Mouse (Mus musculus) layer of hippocampus, postnatal 25 days (tissue): ENCODE measurements at regions not wholly inside any gene's neighbourhood (a gene's known extent, or its start where the extent isn't known, plus 50 kb on each side); places are given as distances from the start of the nearest gene placed in this dataset.

Experiments used
- DNase-seq, 2 experiments: peaks; one replicate each; pipeline ENCODE4 v3.0.0; 2022; ENCODE audit warnings: mixed read lengths in 2 of 2, low spot score in 1 of 2; ENCODE audit errors: extremely low spot score in 1 of 2

DNA sequence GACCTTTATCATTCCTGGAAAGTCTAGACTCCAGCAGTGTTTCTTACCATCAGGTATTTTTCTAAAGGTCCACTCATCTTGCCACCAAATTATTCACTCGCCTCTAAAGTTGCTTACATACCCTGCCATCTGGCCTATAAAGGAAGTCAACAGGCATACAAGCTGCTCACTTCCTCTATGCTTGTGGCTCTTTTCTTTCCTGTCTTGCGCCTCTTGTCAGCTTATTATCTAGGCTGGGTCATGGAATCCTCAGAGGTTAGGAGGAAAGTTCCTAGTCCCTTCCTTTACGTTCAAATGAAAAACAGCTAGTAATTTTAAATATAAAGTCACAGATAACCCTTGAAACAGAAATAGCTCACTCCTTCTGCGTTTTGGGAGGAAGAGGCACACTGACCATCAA, 97.9 kb downstream of the Lipi start:
- no peak for DNase-seq

DNA sequence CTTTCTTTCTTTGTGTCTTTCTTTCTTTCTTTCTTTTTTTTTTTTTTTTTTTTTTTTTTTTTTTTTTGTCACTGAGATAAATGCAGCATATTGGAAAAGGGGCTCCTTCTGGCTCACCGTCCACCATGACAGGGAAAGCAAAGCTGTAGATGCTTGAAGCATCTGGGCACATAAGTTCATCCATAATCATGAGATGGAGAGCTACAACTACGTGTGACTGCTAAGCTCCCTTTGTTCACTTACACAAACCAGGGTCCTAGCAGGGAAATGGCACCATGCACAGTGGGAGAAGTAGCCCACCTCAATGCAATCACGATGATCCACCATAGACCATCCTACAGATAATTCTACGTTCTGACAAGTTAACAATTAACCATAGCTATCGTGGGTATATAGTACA, 102.0 kb downstream of the Lipi start:
- no peak for DNase-seq

- no peak for DNase-seq
Observed at GRCm38 (mm10) chr16:75465420-75465975, 120.4 kb downstream of the Lipi start.

DNA sequence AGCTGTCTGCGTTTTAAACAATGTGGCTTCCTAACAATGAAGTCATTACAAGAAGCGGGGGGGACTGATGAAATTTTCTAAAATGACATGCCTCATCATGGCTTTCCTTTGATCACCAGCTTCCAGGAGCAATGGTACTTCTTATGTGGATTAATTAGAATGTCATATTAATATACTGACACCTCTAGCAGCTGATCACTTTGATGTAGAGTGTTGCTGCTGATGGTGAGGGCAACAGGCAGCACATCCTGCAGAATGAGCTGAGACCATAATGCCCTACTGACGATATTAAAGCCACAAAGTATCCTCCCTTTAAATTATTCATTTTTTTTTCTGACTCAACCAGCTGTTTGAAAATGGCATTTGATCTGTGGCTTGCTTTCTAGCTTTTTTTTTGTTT, 123.7 kb downstream of the Lipi start:
- DNase-seq, result no peak

- DNase-seq, result peak; percentile 16 to 30
Observed at GRCm38 (mm10) chr16:75446901-75447514, 138.9 kb downstream of the Lipi start.

DNA sequence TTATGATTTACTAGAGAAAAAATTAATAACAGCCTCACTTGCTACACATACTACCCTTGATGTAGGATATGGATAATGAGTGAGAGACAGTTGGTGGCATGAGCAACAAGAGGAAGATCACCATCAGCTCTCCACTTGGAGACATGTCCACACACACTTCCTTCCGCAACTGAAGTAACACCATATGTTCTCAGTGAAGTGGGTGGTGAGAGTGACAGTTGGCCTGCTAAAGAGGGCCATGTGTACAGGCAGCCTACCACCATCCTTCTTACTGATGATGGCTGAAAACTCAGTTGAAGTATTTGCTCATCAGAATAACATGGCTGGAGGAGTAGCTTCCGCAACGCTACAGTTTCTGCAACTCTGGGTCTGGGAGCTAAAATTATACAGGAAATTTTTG, 146.6 kb downstream of the Lipi start:
- no peak for DNase-seq

- DNase-seq, result no peak
Observed at GRCm38 (mm10) chr16:75433227-75433626, 152.6 kb downstream of the Lipi start.

DNA sequence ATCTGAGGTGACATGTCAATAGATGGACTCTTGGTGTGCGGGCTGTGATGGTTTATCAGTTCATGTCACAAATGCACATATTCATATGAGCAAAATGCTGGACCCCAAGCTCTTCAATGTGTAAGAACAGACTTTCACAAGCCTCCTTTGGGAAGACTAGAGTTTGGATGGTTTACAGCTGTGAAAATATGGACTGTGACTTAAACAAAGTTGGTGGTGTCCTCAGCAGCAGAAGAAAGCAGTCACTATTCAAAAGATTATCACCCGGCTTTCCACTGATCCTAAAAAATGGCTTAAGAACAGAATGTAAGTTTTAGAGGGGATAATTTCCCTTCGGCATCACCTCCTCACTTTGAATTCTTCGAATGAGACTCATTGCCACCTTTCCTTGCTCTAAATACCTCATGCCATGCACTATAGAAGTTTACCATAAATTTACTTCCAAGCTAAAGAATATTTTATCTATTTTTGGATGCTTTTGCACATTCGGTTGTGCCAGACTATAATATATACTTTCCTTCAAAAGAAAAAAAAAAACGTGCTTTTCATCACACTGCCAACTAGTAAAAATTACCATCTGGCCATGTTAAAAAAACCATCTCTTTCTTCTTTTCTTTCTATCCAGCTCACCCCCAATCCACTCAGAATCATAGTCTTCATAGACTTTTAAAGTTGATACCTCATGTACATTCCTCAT, 201.2 kb downstream of the Lipi start:
- DNase-seq, result no peak

DNA sequence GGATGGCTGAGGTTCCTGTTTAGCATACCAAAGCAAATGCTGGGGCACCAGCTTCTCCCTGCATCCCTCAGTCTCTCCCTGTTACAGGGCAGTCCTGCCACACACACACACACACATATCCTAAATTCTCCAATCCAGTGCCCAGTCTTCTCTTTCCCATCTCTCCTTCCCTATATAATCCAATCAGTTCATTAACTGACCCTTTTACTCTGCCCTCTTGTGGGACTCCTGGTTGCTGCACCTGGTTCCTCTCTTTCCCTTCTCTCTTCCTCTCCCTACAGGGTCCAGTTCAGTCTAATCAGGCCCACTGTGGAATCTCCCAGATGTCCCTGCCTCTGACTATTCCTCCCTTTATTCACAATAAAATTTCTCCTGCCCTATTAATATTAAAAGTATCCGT, 204.7 kb downstream of the Lipi start:
- DNase-seq, result no peak

DNA sequence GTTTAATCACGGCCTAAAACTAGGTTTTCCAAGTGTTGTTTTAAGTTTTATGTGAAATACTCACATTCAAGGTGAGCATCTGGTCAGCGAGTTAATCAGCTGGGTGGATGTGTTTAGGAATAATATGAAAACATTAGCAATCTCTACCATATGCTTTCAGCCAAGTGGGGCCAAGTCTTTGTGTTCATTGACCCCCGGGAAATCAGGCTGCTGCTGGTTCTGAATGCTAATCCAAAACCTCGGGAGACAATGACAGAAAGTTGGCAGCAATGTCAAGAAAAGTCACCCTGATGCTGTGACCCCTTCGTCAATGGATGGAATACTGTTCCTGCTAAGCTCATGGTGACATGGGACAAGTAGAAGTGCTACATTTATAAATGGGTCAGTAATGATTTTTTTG, 216.2 kb downstream of the Lipi start:
- DNase-seq, result no peak

- DNase-seq, result no peak
Observed at GRCm38 (mm10) chr16:75366727-75367126, 219.1 kb downstream of the Lipi start.

DNA sequence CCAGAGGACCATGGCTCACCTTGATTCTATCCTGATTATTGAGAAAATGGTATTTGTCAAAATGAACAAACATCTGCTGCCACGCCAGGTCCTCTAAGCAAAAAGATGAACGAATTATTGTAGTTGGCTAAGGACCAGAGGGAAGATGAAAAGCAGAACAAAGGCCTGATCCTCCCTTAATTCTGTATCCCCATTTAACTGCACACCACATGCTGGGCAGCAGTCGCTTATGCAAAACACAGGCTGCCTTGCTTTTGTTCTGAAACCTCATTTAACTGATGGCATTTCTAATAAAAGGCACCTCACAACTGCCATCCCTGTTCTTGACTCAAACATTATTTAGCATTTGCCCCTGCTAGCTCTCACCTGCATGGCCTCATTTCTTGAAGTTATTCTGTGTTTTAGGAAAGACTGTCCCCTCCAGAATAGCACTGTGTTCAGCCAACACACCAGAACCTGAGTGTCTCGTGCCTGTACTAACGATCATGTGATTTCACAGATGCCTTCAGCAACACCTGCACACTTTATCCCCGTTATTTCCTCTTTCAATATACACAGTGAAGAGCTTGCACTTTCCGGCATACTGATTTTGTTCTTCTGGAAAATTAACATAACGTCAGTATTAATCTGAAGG, 220.4 kb downstream of the Lipi start:
- no peak for DNase-seq

GRCm38 (mm10) chr16:75362095-75362494, 223.8 kb downstream of the Lipi start:
- DNase-seq, result no peak

DNA sequence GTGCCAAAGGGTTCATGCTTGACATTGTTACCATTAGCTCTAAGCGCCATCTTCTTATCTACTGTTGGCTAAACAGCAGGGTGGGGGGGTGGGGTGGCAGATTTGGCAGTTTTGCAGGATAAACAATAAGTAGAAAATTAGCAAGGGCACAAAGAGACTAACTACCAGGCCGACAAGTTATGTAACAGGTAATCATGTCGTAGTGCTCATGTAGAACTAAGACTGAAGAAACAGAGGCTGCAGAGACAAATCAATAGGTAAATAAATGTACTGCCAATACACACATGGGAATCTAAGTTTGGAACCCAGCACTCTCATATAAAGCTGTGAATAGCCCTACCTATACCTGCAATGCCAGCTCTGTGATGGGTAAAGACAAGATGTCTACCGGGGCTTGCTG, 225.1 kb downstream of the Lipi start:
- no peak for DNase-seq

- DNase-seq, result no peak
Observed at GRCm38 (mm10) chr16:75353394-75353793, 232.5 kb downstream of the Lipi start.

DNA sequence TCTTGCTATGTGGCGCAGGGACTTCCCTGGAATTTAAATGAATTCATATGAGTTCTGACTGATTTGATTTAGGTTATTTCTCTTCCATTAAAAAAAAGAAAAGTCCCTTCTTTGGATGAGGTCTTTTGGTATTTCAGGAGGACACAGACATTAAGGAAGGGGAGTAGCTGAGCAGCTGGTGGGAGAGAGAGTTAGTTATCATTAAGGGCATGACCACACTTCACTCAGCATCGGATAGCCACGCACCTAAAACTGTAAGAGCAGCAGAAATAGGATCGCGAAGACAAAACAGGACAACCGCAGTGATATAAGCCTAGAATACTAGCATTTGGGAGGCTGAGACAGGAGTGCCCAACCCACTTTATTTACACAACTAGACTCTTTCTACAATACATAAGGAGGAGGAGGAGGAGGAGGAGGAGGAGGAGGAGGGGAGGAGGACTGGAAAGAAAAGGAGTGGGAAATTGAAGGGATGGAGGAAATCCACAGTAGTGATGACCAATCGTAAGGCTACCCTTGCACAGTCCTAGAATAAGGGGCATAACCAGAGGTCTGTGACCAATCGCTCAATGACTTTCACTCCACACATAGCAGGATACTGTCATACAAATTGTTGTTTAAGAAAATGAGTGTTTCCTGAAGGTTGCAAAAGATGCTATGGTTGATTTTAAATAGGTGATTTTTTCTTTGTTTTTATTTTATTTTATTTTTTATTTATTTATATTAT, 241.5 kb downstream of the Lipi start:
- DNase-seq, result no peak

GRCm38 (mm10) chr16:75343028-75343901, 242.6 kb downstream of the Lipi start:
- DNase-seq, result no peak

DNA sequence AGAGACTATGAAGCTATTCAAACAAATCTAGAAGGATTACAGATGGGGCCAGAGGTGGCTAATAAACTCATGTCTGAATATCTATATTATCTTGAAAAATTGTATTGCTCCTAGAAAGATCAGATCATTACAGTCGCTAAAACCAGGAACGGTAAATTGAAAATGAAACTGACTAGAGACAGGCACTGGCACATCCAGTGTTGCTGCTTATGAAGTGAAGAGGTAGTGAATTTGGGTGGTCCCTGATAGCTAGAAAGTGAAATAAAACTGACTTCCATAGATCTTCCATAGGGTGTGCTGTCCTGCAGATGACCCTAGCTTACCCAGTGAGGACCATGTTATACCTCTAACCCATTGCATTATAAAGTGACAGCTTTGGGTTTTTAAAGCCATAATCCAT, 251.6 kb downstream of the Lipi start:
- DNase-seq, result no peak

DNA sequence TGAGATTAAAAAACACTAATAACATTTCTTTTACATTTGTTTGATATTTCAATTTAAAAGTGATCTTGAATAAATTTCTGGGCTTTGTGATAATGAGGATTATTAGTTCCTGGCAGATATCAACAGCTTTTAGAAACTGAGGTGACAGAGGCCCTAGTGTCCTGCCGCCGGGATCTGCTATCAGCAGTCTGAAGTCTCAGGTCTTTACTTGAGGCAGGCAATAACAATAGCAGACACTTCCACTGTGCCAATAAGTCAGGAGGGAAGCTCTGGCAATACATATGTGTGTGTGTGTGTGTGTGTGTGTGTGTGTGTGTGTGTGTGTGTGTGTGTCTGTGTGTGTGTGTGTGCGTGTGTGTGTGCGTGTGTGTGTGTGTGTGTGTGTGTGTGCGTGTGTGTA, 252.1 kb downstream of the Lipi start:
- DNase-seq, result no peak

DNA sequence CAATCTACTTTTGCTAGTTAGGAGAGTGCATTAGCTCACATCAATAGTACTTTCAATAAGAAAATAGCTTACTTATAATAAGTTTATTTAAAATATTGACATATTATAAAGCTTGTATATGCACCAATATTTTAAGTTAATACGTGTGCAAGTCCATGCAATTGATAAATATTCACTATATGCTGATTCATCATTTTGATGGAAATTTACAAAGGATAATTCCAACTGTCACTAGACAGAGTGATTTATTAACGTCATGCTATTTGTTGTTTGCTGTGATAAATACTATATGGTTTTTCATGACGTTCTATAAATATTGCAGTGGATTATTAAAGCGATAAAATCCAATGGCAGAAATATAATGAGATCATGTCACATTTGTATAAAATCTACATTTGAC, 253.0 kb downstream of the Lipi start:
- no peak for DNase-seq
